Mouse (Mus musculus) heart, adult 11 months (tissue): ENCODE results near the gene Ezh2.

Experiments used
- DNase-seq: peaks from one replicate; pipeline ENCODE4 v3.0.0; 2022

Ezh2 gene

GRCm38 (mm10) chr6:47532547-47532946 lies 62.6 kb downstream of the Ezh2 start:
- no peak for DNase-seq

DNA sequence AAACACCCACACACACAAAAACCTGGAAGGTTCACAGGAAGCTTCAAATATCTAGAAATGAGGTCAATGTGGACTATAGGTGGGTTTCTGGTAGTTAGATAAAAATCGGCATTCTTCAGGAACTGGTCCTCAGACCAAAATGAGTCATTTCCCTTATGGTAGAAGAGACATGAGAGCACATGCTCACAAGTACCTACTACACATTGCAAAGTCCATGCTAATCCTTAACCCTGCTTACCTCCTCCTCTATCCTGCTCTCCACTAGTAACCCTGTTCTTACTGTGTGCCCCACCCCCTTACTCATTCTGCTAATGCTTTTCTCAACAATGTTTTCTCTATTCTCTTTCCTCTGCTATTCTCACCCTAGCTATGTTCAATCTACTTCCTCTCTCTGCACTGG lies 67.5 kb downstream of the Ezh2 start:
- no peak for DNase-seq

DNA sequence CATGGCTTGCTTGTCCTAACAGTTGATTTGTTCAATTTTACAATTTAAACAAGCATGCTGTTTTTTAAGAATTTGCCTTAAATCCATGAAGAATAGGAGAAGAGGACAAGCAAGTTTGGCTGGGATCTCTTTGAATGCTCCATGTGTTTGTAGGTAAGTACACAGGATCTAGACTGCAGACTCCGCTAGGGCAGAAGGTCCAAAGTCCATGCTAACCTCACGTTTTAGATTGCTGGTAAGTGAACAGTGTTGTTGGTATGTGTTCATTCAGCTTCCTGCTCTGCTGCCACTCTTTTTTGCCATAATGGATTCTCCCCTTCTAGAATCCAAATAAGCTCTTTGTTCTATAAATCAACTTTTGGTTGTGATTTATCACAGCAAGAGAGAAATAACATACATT lies 68.0 kb downstream of the Ezh2 start:
- no peak for DNase-seq

DNA sequence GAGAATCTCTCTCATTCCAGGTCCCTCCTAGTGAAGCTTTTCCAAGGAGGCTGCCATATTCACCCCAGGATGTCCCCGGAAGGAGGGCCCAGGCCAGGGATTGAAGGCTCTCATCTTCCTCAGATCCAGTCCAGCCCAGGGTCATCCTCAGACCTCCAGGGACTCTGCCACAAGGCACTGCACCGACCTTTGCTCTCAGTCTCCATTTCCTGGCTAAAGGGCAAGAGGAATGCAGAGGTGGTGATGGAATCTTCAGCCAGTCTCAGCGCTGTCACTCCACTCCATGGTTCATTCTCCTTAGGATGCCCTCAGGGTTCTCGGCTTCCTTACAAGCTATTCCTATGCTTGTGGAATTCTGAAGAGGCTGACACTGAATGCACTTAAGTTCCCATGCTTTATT lies 68.7 kb downstream of the Ezh2 start:
- DNase-seq: no peak

GRCm38 (mm10) chr6:47525041-47525440 lies 70.1 kb downstream of the Ezh2 start:
- DNase-seq: no peak

DNA sequence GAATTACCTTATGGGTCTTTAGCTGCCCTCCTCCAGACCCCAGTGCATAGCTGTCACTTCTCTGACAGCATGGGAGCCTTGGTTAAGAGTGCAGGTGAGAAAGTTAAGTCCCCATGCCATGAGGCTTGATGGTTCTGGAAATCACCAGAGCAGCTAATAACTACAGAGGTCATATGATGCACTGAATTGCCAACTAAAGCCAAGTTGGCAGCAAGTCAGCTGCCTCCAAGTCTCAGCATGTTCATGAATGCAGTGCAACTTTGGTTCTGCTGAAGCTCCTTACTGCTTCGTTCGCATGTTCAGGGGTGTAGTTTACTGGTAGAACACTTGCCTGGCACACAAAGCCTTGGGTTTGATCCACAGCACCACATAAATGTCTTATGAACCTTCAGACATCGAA lies 72.7 kb downstream of the Ezh2 start:
- DNase-seq: no peak

GRCm38 (mm10) chr6:47520030-47520429 lies 75.1 kb downstream of the Ezh2 start:
- DNase-seq: no peak

GRCm38 (mm10) chr6:47494562-47494961 lies 100.6 kb downstream of the Ezh2 start:
- peak; percentile 86 for DNase-seq

GRCm38 (mm10) chr6:47482027-47482426 lies 113.1 kb downstream of the Ezh2 start:
- no peak for DNase-seq
